In genomic region chr6:142779812-142780573, GRCm38 (mm10) we compare ENCODE assay signal across 12 mouse cellular contexts. TPM values are rescaled to one million over a fixed set of nuclear protein-coding genes. Genes with fewer than 3 reads are reported as not detected.
DNase-seq lines count a peak whose midpoint lies in the region; ATAC-seq and TF ChIP-seq lines count a peak whose summit lies in the region.
"Had no signal": no experiment of that assay in that cellular context is flagged by ENCODE, and none has a peak within 500 bp of the region (broad histone marks: within the 10 kb centered on the region; RNA-seq: fewer than 3 reads in every experiment).

No protein-coding gene starts in this region.

- ATAC-seq in liver, postnatal 0 days, result peak; percentile 64
- peak; percentile 84 for ATAC-seq in forebrain, embryonic 12.5 days (ENCODE audit: low FRiP score)
- peak; percentile 74 for ATAC-seq in megakaryocyte, adult 5-6 weeks (ENCODE audit: poor library complexity, severe bottlenecking)

- DNase-seq in liver, postnatal 0 days, result peak; percentile 31
- no peak for DNase-seq in liver
- peak; percentile 75 for DNase-seq in thymus, postnatal 0 days (ENCODE audit: low spot score)
- DNase-seq in cerebellum, adult 2 months, result no peak
- no peak for DNase-seq in layer of hippocampus, adult 18-20 months (ENCODE audit: low spot score in 2 of 2)
- DNase-seq in urinary bladder, postnatal 14 days (ENCODE audit: low spot score), result no peak

- no peak overlapping the region for H3K9ac ChIP-seq in liver, postnatal 0 days (replicated peaks)
- H3K9ac ChIP-seq in forebrain, embryonic 12.5 days, result no peak overlapping the region
- H3K9ac ChIP-seq: liver, embryonic 15.5 days had no signal

- no peak for TF ChIP-seq POLR2A in cerebellum, adult 2 months (IDR thresholded peaks at IDR 0.05; ENCODE audit: borderline replicate concordance, insufficient read depth, low read length)

- TF ChIP-seq CTCF in liver, postnatal 0 days (IDR thresholded peaks at IDR 0.05; ENCODE audit: low read depth), result no peak
- no peak for TF ChIP-seq CTCF in cerebellum, adult 2 months (IDR thresholded peaks at IDR 0.05; ENCODE audit: borderline replicate concordance, insufficient read depth, low read depth, low read length)

- no peaks in the 10 kb centered on the region for H3K9me3 ChIP-seq in liver, postnatal 0 days (ENCODE audit: low read length)
- no peaks in the 10 kb centered on the region for H3K9me3 ChIP-seq in forebrain, embryonic 12.5 days
- H3K9me3 ChIP-seq: liver, embryonic 15.5 days had no signal

- H3K4me3 ChIP-seq in liver, postnatal 0 days (ENCODE audit: low read depth, low read length), result no peak overlapping the region
- no peak overlapping the region for H3K4me3 ChIP-seq in forebrain, embryonic 12.5 days (replicated peaks)
- no peak overlapping the region for H3K4me3 ChIP-seq in cerebellum, adult 2 months (replicated peaks; ENCODE audit: insufficient read depth, low read depth, low read length)
- H3K4me3 ChIP-seq: liver, embryonic 15.5 days had no signal

- 52% methylated on average over 14 of the region's 14 CpGs for WGBS in liver, postnatal 0 days (ENCODE audit: insufficient replicate concordance)
- 40% methylated on average over 14 of the region's 14 CpGs for WGBS in forebrain, embryonic 12.5 days
- WGBS in cerebellum, adult 2 months, result 56% methylated on average over 14 of the region's 14 CpGs

- no peak overlapping the region for H3K4me2 ChIP-seq in liver, postnatal 0 days (ENCODE audit: low read depth, low read length)
- no peak overlapping the region for H3K4me2 ChIP-seq in forebrain, embryonic 12.5 days
- H3K4me2 ChIP-seq: liver, embryonic 15.5 days had no signal

- no peaks in the 10 kb centered on the region; the same call in 1 of the 2 replicates for H3K4me1 ChIP-seq in liver, postnatal 0 days (ENCODE audit: insufficient read depth)
- H3K4me1 ChIP-seq in forebrain, embryonic 12.5 days, result peaks cover 18% of the 10 kb centered on the region
- H3K4me1 ChIP-seq in cerebellum, adult 2 months (ENCODE audit: control insufficient read depth, insufficient read depth, low read length), result no peaks in the 10 kb centered on the region

- TF ChIP-seq EP300 in liver, postnatal 0 days (IDR thresholded peaks at IDR 0.05; ENCODE audit: low read depth), result peak; percentile 48; the same call in 1 of the 2 replicates

- peaks cover 10% of the 10 kb centered on the region for H3K36me3 ChIP-seq in liver, postnatal 0 days (replicated peaks; ENCODE audit: insufficient read depth, low read length)
- peaks cover 15% of the 10 kb centered on the region for H3K36me3 ChIP-seq in forebrain, embryonic 12.5 days (replicated peaks)

- no peaks in the 10 kb centered on the region for H3K27me3 ChIP-seq in liver, postnatal 0 days (ENCODE audit: insufficient read depth, low read length)
- peaks cover 15% of the 10 kb centered on the region for H3K27me3 ChIP-seq in forebrain, embryonic 12.5 days
- H3K27me3 ChIP-seq in cerebellum, adult 2 months (ENCODE audit: control insufficient read depth, insufficient read depth, low read length), result no peaks in the 10 kb centered on the region
- H3K27me3 ChIP-seq: liver, embryonic 15.5 days had no signal

- no peak overlapping the region for H3K27ac ChIP-seq in liver, postnatal 0 days (ENCODE audit: low read depth)
- 0 out of 2 replicates have a peak overlapping the region, but pooled peaks have one; percentile 43 for H3K27ac ChIP-seq in forebrain, embryonic 12.5 days
- H3K27ac ChIP-seq in cerebellum, adult 2 months (ENCODE audit: insufficient read depth, low read length), result no peak overlapping the region
- H3K27ac ChIP-seq: liver, embryonic 15.5 days had no signal

RNA-seq across cellular contexts. Expression of gene Cmas, which starts 23.5 kb away (rescaled TPM):
- 107 and 121 TPM in 2 replicates for polyA plus RNA-seq in liver, postnatal 0 days (2015; fragmentation: Nextera tagmentation; extraction: Ambion mirVana)
- 117 and 119 TPM in 2 replicates for polyA plus RNA-seq in forebrain, embryonic 12.5 days (2016; fragmentation: Nextera tagmentation; extraction: Ambion mirVana)
- total RNA-seq in megakaryocyte, adult 5-6 weeks (2015), result 56.1 and 60.6 TPM in 2 replicates
- total RNA-seq in megakaryocyte, adult 5-6 weeks (2017), result 52.7 and 60.0 TPM in 2 replicates
- 84.6 and 94.4 TPM in 2 replicates for polyA plus RNA-seq in thymus, postnatal 0 days (2015; fragmentation: Nextera tagmentation; extraction: Ambion mirVana)
- 84.3 and 90.4 TPM in 2 replicates for polyA plus RNA-seq in cerebellum, adult 2 months (2012; rRNA removed)
- total RNA-seq in layer of hippocampus, adult 18-20 months (2021), result 100 to 1,000 TPM in 1 of 2 experiments, 10 to 100 TPM in 1; 98.0 to 106 TPM

RNA-seq across cellular contexts. Expression of gene Sult6b2, which starts 24.3 kb away (rescaled TPM):
- polyA plus RNA-seq in liver, postnatal 0 days (2015; fragmentation: Nextera tagmentation; extraction: Ambion mirVana), result not detected in 2 replicates
- polyA plus RNA-seq in forebrain, embryonic 12.5 days (2016; fragmentation: Nextera tagmentation; extraction: Ambion mirVana), result 0.09 and 0.17 TPM in 2 replicates
- total RNA-seq in megakaryocyte, adult 5-6 weeks (2015), result not detected in 2 replicates
- not detected in 2 replicates for total RNA-seq in megakaryocyte, adult 5-6 weeks (2017)
- polyA plus RNA-seq in thymus, postnatal 0 days (2015; fragmentation: Nextera tagmentation; extraction: Ambion mirVana), result 0.14 TPM in 1 of 2 replicates, not detected in the other
- polyA plus RNA-seq in cerebellum, adult 2 months (2012; rRNA removed), result 0.38 and 0.44 TPM in 2 replicates
- under 1 TPM in 1 of 2 experiments, not detected in 1; 0.15 TPM for total RNA-seq in layer of hippocampus, adult 18-20 months (2021)
- total RNA-seq: adrenal gland, adult 18-20 months; left cerebral cortex, adult 18-20 months had no signal
- polyA plus RNA-seq: heart, postnatal 0 days had no signal

Comparison
In these comparisons a context has a peak if more than half of its experiments do, and no peak if none do; other contexts are left out.
1. DNase-seq: peak in liver, postnatal 0 days (single experiment) and thymus, postnatal 0 days (single experiment); none in liver (single experiment), cerebellum, adult 2 months (0 of 2), layer of hippocampus, adult 18-20 months (0 of 2) and urinary bladder, postnatal 14 days (single experiment).
2. Peak in every context shown above with its lines, with median percentiles within 50 percentile points of each other: ATAC-seq.